13 mouse cellular contexts compared by ENCODE assay signal in genomic region chr8:126557403-126557802, GRCm38 (mm10). TPM values are rescaled to one million over a fixed set of nuclear protein-coding genes. Genes with fewer than 3 reads are reported as not detected.
DNase-seq lines count a peak whose midpoint lies in the region; ATAC-seq lines count a peak whose summit lies in the region.
"Had no signal": no experiment of that assay in that cellular context is flagged by ENCODE, and none has a peak within 500 bp of the region (broad histone marks: within the 10 kb centered on the region; RNA-seq: fewer than 3 reads in every experiment).

No protein-coding gene starts in this region.

- 36% methylated on average over 9 of the region's 9 CpGs for WGBS in forebrain, embryonic 10.5 days
- WGBS in forebrain, embryonic 13.5 days, result 25% methylated on average over 9 of the region's 9 CpGs
- 28% methylated on average over 9 of the region's 9 CpGs for WGBS in neural tube, embryonic 15.5 days
- WGBS in intestine, embryonic 15.5 days, result 41% methylated on average over 9 of the region's 9 CpGs

- peaks cover 10% of the 10 kb centered on the region for H3K4me1 ChIP-seq in forebrain, embryonic 10.5 days
- peaks cover 5% of the 10 kb centered on the region for H3K4me1 ChIP-seq in forebrain, embryonic 13.5 days
- no peaks in the 10 kb centered on the region for H3K4me1 ChIP-seq in neural tube, embryonic 15.5 days
- peaks cover 5% of the 10 kb centered on the region for H3K4me1 ChIP-seq in intestine, embryonic 15.5 days (replicated peaks)

- peak; percentile 46 for DNase-seq in forebrain, embryonic 10.5 days (ENCODE audit: extremely low spot score, low spot score)
- DNase-seq in neural tube, embryonic 10.5 days (ENCODE audit: extremely low spot score, low spot score), result peak; percentile 40
- no peak for DNase-seq in right cerebral cortex, postnatal 25 days
- no peak for DNase-seq in layer of hippocampus, postnatal 25 days (ENCODE audit: extremely low spot score in 1 of 2, low spot score in 1 of 2)
- no peak for DNase-seq in cerebellum, postnatal 14 days
- DNase-seq: adrenal gland, postnatal 25 days; cerebellum, adult 11-12 months; kidney, postnatal 14 days had no signal

- no peaks in the 10 kb centered on the region for H3K27me3 ChIP-seq in forebrain, embryonic 10.5 days (ENCODE audit: poor library complexity, severe bottlenecking)
- H3K27me3 ChIP-seq in forebrain, embryonic 13.5 days, result no peaks in the 10 kb centered on the region
- no peaks in the 10 kb centered on the region for H3K27me3 ChIP-seq in neural tube, embryonic 15.5 days (replicated peaks)
- H3K27me3 ChIP-seq in intestine, embryonic 15.5 days (replicated peaks), result no peaks in the 10 kb centered on the region
- H3K27me3 ChIP-seq: heart, embryonic 12.5 days had no signal

- H3K4me3 ChIP-seq in forebrain, embryonic 10.5 days, result no peak overlapping the region
- no peak overlapping the region for H3K4me3 ChIP-seq in forebrain, embryonic 13.5 days
- H3K4me3 ChIP-seq in neural tube, embryonic 15.5 days (replicated peaks), result no peak overlapping the region
- H3K4me3 ChIP-seq in intestine, embryonic 15.5 days (replicated peaks), result no peak overlapping the region
- H3K4me3 ChIP-seq: heart, embryonic 12.5 days had no signal

- no peaks in the 10 kb centered on the region for H3K36me3 ChIP-seq in forebrain, embryonic 10.5 days (replicated peaks)
- no peaks in the 10 kb centered on the region for H3K36me3 ChIP-seq in forebrain, embryonic 13.5 days (ENCODE audit: poor library complexity, severe bottlenecking)
- H3K36me3 ChIP-seq in neural tube, embryonic 15.5 days, result no peaks in the 10 kb centered on the region
- H3K36me3 ChIP-seq in intestine, embryonic 15.5 days, result no peaks in the 10 kb centered on the region
- H3K36me3 ChIP-seq: heart, embryonic 12.5 days had no signal

- H3K9ac ChIP-seq in forebrain, embryonic 13.5 days, result no peak overlapping the region
- no peak overlapping the region for H3K9ac ChIP-seq in neural tube, embryonic 15.5 days (replicated peaks)
- H3K9ac ChIP-seq in intestine, embryonic 15.5 days, result no peak overlapping the region
- H3K9ac ChIP-seq: heart, embryonic 12.5 days had no signal

- peak overlapping the region; percentile 76 for H3K27ac ChIP-seq in forebrain, embryonic 10.5 days
- no peak overlapping the region for H3K27ac ChIP-seq in forebrain, embryonic 13.5 days
- H3K27ac ChIP-seq in neural tube, embryonic 15.5 days (replicated peaks), result no peak overlapping the region
- no peak overlapping the region for H3K27ac ChIP-seq in intestine, embryonic 15.5 days
- H3K27ac ChIP-seq: hindbrain, postnatal 0 days had no signal

- ATAC-seq in forebrain, embryonic 13.5 days, result no peak
- no peak for ATAC-seq in neural tube, embryonic 15.5 days (ENCODE audit: low FRiP score)
- ATAC-seq in intestine, embryonic 15.5 days, result 0 out of 2 replicates have a peak, but pooled peaks have one; percentile 35
- ATAC-seq: hindbrain, postnatal 0 days had no signal

- no peak overlapping the region for H3K4me2 ChIP-seq in forebrain, embryonic 13.5 days
- H3K4me2 ChIP-seq in neural tube, embryonic 15.5 days, result no peak overlapping the region
- no peak overlapping the region for H3K4me2 ChIP-seq in intestine, embryonic 15.5 days (replicated peaks)
- H3K4me2 ChIP-seq: heart, embryonic 12.5 days had no signal

- H3K9me3 ChIP-seq in forebrain, embryonic 10.5 days, result no peaks in the 10 kb centered on the region
- H3K9me3 ChIP-seq in forebrain, embryonic 13.5 days (replicated peaks), result peaks cover 3% of the 10 kb centered on the region; the same call in 1 of the 2 replicates
- no peaks in the 10 kb centered on the region for H3K9me3 ChIP-seq in neural tube, embryonic 15.5 days (replicated peaks)
- H3K9me3 ChIP-seq in intestine, embryonic 15.5 days, result no peaks in the 10 kb centered on the region

RNA-seq across cellular contexts. Expression of gene Irf2bp2, which starts 36.4 kb away (rescaled TPM):
- polyA plus RNA-seq in forebrain, embryonic 10.5 days (2016; fragmentation: Nextera tagmentation; extraction: Ambion mirVana), result 3.0 and 3.4 TPM in 2 replicates
- 8.1 and 8.3 TPM in 2 replicates for polyA plus RNA-seq in forebrain, embryonic 13.5 days (2015; fragmentation: Nextera tagmentation; extraction: Ambion mirVana)
- polyA plus RNA-seq in neural tube, embryonic 15.5 days (2015; fragmentation: Nextera tagmentation; extraction: Ambion mirVana), result 9.8 and 10.4 TPM in 2 replicates
- polyA plus RNA-seq in intestine, embryonic 15.5 days (2015; fragmentation: Nextera tagmentation; extraction: Ambion mirVana), result 14.1 and 16.1 TPM in 2 replicates
- total RNA-seq in layer of hippocampus, postnatal 25 days (2021), result 10 to 100 TPM; 55.4 to 59.0 TPM

Comparison
In these comparisons a context has a peak if more than half of its experiments do, and no peak if none do; other contexts are left out.
1. DNase-seq: peak in forebrain, embryonic 10.5 days (single experiment) and neural tube, embryonic 10.5 days (single experiment); none in right cerebral cortex, postnatal 25 days (single experiment), layer of hippocampus, postnatal 25 days (0 of 2) and cerebellum, postnatal 14 days (0 of 2).